Mouse (Mus musculus): Measurements from ENCODE around the gene Mipol1. TPM values are rescaled to one million over a fixed set of nuclear protein-coding genes. Genes with fewer than 3 reads are reported as not detected.
"Not testable (repeated sequence)": the region's sequence is repeated elsewhere in the genome, so short reads cannot be mapped to it uniquely, and the experiment has no call there.

Mipol1 gene
- total and polyA plus RNA-seq, 3 experiments = 1.5 to 10.1 (median 9.0) TPM

DNA sequence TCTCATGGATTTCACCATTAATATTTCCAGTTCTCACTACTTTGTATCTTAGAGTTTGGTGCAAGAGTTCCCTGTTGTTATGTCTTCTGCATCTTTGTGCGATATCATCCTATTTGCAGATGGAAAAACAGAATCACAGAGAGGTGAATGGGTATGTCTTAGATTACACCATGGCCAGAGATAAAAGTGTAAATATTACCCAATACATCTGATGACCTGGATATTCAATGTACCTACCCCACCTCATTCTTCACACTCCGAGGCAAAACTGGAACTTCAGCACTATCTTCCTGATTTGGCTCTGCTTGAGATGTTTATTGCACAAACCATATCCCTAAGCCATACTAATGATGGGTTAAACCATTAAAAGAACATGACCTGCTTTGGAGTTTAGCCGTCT, 198.0 kb downstream of the Mipol1 start:
- no peak for DNase-seq

DNA sequence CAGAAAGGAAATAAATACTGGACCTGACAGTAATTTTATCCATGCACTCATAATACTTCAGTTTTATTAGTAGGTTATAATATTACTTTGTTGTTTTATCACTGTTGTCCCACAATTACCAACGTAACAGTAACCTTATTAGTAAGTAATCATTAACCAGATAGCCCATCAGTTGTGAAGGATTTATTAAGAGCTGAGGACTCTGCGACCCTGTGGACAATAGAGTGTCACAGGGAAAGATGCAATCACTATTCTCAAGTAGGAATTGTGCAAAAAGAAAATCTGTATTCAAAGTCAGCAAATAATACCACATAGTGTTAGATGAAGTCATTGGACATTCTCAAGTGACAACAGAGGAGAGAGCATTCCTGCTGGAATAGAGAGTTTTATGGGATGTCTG, 198.5 kb downstream of the Mipol1 start:
- DNase-seq = no peak

DNA sequence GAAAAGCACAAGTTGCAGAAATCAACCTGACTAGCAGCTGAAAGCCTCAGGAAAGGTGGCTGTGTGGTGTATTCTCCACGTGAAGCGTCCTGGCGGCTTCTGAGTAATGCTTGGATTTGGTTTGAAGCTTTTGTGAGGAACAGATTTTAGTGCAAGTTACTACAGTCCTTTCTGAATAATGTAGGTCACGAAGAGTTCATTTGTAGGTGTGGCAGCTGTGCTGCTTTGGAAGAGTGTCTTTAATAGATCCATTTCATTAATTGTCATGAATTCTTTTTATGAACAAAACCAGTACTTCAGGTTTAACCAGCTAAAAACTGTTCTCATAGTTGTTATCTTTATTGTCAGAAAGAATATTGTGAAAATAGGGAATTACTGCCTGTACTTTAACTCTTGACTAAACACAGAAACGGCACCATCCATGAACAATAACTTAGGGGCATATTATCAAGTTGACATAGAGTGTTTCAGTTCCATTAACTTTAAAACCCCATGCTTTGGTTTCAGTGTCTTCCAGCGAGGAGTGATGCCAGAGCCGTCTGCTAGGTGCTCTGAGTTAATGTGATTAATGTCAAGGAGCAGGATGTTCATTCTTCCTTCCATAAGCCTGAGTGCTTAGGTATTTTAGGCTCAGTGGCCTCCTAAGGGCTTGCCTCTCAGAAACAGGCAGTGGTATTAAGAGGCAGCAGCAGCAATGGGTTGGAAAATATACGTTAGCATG, 206.9 kb downstream of the Mipol1 start:
- not testable (repeated sequence) for DNase-seq

DNA sequence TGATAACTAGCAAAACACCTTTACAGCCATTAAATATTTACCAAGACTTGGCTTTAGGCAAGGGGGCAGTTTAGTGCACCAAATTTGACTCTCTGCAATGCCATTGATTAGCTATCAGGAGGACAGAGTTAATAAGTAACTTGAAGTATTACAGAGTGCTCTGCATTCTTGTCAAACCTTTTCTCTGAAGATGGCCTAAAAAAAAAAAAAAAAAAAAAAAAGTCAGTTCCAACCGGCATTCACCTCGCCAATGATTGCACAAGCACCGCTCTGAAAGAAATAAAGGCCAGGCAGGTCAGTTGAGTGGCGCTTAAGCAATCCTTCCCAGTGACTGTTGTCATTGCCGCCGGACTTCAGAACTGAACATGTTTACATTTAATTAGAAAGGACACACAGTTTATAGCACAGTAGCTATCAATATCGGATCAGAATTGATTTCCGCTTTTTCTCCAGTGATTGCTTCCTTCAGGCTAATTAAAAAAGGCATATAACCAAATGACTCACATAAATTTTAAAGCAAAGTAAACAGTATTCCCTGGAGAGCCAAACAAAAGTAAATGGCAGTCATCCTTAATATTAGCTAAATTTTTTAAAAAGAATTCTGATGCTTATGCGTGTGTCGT, 214.2 kb downstream of the Mipol1 start:
- DNase-seq = peak; percentile 33

DNA sequence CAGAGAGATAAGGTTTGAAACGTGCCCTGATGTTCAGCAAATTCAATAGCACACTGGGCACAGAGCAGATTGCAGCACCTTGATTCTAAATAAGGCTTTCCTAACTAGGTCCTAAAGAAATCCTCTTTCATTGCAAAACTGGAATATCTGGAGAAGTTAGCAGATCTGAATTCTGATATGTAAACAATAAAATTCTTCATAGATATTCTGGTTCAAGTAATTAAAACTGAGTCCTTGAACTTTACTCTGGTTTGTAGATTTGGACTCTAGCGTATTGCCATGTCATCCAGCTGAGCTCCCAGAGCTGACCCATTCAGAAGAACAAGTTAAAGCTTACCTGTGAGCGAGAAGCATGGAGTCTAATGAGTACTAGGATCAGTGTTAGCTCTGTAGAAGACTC, 217.1 kb downstream of the Mipol1 start:
- no peak for DNase-seq

DNA sequence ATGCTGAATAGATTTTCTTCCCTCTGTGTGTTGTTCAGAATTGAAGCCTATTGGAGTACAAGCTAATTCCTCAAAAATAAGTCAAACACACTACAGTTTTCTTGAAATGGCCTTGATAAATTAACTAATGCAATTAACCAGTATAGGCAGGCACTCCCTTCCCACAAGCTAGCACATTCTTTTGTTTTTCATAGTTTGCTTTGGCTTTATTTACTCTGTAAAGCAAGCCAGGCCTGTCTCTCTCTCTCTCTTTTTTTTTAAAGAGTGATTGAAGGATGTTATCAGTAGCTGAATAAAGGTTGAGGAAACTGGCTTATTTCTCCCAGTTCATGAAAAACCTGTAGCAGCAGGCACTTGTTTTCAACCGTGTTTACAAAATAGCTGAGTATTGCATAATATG, 219.1 kb downstream of the Mipol1 start:
- DNase-seq = no peak

DNA sequence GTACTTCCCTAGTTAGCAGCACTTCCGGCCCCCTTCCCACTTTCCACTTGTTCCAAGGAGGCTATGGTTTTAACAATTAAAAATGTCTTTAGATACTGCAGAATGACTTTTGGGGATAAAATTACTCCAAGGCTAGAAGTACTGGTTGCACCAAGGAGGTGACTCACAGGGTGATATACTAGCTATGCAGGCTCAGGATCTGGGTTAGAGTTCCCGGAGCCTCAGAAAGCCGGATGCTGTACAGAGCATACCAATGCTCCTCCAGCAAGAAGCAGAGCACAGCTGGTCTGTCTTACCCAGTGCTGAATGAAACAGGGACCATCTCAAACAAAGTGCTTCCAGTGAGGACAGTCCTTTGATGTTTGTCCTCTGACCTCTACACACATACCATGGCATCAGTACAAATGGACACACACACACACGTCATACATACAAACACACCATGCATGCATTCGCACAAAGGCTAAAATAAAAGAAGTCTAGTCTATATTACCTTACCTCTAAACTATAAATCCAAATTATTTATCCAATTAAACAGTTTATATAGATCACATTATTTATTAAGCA, 219.9 kb downstream of the Mipol1 start:
- no peak for DNase-seq

DNA sequence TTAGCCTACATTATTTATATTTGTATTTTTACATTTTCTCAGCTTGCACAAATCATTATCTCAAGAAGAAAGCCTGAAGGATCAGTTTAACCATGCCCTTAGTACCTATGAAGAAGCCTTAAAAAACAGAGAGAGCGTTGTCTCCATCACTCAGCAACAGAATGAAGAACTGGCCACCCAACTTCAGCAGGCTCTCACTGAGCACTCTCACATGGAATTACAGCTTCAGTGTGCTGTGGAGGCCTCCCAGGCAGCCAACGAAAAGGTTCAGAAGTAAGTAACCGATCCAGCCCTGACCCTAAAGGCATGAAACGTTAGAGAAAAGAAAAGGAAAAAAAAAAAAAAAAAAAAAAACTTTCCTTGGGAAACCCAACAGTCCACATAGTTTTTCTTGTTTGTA, 226.7 kb downstream of the Mipol1 start:
- no peak for DNase-seq

DNA sequence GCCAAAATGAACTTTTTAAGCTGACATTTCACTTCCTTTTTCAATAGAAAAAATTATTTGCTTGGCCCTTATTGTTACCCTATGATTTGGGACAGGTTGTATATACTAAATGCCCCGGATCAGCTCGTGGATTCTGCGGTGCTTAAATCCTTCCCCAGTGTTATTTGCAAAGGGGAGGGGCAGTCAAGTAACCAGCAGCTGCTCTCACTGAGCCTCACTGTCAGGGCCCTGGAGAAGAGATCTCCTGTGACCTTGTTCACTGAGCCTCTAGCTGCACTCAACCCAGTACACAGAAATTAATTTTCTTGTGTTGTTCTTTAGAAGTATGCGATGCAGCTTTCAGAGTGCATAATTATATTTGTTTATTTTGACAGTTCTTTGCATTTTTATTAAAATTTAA, 227.1 kb downstream of the Mipol1 start:
- no peak for DNase-seq

DNA sequence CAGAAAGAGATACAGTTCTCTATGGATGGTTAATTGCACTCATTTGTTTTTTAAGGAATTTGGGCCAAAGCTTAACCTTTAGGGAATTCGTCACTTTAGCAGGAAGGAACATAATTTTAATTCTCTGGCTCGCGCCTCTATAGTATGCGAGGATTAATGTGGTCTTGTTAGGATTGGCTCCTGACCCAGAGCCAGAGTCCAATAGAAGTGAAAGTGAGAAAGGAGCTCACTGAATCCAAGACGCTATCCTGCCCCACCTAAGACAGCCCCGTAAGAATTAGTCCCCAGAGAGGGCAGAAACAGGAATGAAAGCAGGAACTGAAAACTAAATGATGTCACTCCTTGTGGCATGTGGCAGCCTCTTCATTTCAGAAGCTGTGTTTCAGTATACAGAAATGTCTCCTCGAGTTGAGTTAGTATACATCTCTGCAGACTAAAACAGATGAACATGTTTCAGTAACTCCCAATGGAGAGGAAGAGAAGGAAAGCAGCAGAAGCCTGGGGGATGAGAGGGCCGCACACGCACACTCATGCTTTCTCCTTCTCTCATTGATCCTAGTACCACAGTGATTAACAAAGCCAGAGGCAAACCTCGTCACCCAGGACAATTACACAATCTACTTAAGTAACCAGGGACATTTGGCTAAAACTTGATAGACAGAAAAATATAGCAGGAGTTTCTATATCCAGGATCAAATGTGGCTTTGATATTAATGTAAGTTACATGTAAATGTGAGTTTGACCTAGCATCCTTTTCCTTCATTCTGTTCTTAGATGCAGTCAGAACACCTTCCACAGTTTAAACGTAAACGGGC, 234.5 kb downstream of the Mipol1 start:
- DNase-seq = no peak

DNA sequence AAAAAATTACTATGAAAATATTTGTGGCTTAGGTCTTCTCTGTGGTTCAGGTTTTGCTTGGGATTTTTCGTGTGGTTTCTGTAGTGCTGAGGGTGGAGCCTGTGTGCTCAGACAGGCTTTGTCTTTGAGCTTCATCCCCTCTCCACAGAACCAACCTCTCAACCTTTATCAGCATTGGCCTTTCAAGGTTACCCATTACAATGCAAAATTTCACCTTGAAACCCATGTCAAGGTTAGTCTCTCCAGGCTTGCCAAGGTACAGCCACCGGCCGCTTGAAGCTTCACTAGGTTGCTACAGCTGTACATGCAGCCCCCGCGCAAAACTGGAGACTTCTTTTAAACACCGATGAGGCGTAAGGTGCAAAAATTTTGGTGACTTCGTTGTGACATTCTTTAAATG, 241.6 kb downstream of the Mipol1 start:
- DNase-seq = no peak

DNA sequence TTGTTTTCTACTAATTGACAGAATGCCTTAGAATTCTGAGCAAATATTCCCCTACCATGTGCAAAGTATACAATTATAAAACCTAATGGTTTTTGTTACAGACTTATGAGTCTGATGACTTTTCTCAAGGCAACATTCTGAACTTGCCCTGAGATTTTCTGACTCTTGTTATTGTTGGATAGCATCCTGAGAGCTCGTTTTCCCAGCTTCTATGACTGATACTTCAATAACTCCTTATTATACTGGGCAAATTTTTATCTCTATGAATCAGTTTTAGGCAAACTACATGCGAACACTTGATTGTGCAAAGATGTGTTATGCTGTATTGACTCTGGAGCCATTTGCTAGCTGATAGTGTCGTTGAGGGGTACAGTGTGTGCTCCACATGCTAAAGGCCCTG, 246.6 kb downstream of the Mipol1 start:
- DNase-seq = no peak

DNA sequence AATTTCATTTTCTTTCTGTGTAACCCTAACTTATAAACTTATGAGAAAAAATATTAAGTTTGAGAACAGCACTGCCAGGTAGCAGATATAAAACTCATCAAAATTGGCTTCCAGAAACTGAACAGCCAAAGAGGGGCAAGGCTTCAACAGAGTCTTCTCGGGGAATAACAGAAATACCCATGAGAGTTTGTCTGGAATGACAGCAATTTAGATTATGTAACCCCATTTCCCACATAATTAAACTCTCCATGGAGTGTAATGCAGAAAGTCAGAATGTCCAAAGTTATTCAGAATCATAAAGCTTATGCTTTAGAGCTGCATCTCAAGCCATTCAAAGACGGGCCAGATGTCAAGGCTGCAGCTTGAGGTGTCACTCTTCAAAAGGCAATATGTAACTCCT, 251.6 kb downstream of the Mipol1 start:
- no peak for DNase-seq

DNA sequence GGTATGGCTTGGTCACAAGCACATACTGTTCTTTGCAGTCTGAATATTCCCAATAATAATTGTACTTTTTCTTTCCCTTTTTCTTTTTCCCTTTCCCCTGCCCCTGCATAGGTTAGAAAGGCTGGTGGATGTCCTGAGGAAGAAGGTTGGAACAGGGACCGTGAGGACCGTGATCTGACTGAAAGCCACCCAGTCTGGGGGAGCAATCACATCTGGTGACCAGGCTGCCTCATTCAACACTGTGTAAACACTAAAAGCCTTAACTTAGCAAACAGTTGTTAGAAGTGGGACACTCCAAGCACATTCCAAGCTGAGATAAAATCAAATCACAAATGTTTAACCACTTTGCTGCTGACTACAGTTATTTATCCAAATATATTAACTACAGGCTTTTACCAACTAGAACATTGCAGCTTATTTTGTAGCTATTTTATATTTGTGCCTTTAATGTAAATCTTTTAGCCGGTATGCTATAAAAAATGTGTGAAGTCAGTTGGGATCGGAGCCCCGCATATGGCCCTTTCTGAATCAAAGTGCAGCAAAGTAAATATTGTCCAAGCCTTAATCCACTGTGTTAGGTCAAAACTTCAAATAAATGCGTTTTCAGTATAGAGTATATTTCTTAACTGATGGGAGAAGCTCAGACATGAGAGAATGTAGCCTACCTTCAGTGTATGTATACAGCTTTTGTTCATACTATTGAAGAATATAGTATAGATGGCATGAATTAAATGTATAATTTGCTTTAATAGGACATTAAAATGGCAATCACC, 266.3 kb downstream of the Mipol1 start:
- no peak for DNase-seq

DNA sequence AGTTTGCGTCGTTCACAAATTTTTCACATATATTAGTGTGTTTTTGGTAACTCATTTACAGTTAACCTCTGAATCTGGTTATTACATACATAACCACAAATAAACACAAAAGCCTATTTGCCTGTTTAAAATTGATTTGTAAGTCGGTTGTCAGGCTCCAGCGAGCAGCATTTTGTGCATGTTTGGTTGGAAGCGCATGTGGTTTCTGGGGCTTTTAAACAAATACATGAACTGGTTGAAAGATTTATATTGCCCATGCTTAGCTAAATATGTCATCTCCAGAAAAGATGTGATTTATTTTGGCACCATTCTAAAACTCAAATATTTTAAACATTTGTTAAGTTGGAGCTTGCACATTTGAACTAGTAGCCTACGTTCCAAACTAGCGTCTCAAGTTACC, 270.0 kb downstream of the Mipol1 start:
- no peak for DNase-seq

DNA sequence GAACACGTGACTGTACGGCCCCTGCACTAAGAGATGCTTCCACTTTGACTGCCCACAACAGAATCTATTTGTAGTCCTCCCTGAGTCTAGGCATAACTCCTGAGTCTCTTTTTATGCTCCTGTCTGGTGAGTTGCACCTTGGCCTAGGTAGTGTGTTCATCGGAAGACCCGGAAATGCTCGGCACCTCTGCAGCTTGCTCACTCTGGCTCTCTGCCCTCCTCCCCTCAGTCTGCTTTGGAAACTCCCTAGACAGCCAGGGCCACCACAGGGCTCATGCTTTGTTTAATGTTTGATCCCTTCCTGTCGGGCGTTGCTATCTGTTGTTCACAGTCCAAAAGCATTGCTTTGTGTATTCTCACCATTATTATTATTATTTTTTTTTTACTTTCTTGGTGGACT, 275.1 kb downstream of the Mipol1 start:
- DNase-seq = no peak

DNA sequence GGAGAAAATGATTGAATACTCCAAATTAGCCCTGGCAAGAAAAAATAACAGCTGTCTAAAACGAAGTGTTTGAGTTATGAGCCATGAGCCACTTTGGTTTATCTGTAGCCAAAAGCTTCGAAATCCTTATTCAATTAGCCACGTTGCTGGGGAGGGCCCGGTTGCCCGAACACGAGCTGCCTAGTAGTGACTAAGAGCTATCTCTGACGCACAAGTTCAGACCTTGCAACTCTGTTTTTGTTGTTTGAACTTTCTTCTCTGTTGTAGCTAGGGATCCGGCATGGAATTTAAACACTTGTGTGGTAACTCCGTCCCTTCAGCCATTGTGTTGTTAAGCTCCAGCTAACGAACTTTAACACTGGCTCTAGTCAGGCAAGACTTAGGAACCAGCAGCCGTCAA, 278.7 kb downstream of the Mipol1 start:
- DNase-seq = no peak

DNA sequence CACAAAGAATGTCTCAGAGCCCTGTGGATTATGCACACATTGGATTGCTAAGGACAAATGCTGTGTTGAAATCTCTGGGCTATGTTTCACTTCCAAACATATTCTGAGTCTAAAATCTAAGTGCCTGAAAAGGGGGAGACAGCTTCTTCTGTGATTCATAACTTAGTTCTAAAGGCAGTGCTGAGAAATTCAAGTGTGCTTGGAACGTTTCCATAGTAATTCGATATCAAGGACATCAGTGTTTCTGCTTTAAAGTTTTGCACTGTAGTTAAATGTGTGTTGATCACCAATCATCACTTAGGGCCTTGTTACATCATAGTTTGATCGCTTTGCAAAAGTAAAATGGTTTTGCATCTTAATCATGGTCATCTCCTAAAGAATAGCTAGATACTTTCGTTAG, 279.5 kb downstream of the Mipol1 start:
- DNase-seq = no peak

DNA sequence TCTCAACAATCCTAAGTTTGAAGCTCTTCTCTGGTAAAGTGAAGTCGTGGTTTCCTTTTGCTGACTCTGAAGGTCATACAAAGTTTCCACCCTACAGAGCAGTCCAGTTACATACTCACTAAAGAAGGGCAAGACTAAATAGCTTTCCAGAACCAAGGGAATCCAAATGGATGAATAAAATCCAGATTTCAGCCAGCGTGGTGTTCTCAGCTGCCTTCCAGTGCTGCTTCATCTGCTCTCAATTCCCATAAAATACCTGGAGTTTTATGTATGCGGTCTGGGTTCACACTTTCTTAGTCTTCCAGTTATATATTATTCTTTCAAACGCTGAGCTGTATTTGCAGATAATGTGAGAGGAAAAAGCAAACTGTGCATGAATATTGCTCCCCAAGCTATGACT, 280.9 kb downstream of the Mipol1 start:
- DNase-seq = no peak

DNA sequence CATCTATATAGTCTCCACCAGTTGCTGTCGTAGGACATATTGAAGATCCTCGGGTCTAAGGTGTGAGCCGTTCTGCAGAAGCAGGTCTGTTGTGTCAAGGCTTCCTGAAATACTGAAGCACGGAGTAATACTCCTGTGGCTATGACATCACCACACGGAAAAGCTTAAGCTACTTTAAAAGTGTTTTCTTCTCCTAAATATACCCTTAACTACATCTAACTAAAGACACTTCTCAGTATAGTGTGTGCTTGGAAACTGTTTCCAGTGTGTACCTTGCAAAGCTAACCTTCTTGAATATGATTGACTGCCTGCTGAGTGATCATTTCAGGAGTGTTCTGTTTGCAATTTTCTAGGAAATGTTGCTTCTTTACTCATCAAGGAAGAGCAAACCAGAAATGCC, 281.3 kb downstream of the Mipol1 start:
- no peak for DNase-seq

DNA sequence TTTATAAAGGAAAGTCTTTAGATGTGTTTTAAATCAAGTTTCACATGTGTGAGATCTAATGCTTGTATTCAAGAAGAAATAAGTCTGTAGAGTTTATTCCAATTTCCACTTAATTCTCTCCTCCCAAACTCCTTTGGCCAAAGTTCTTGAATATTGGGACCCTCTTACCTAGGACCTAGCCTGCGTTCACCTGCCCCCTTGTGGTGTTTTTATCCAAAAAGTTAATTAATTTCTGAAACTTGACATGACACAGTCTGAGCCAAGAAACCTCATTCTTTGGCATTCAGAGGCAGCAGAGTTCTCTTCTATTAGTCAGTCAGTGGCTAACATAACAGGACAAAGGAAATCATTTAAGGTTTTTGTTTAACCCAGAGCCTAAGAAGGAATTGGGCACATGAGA, 284.3 kb downstream of the Mipol1 start:
- DNase-seq = no peak

DNA sequence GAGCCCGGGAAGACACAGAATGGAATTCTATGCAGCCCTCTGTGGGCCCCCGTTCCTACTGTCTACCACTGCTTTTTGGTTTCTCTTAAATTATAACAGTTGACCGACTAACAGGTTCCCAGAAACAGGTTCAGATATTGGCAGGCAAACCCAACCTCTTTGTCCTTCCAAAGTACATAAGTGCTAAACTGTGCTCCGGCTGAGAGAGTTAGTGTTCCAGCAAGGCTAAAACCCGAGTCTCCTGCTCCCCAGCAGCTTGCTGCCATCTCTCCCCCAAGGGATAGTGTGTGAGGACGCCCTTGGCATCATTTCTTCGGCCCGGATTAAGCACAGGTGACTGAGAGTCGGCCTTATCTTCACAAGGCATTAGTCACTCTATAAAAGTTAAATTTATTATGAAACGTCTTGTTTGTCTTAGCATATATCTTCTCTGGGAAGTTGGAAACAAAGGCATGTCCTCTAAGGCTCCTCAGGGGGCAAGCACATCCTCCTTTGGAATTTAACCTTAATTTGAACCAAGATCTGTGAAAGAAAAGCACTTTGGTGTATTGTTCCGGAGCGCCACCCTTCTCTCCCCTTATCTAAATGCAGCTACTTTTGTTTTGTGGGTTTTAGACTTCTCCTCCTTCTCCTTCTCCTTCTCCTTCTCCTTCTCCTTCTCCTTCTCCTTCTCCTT, 285.6 kb downstream of the Mipol1 start:
- no peak for DNase-seq

Data from adrenal gland, adult 2 months (tissue).